Mouse (Mus musculus) CH12.LX (cell line): ENCODE measurements around the gene Slc28a1. TPM values are rescaled to one million over a fixed set of nuclear protein-coding genes. Genes with fewer than 3 reads are reported as not detected.

ENCODE experiments used
- DNase-seq: peaks from one replicate; pipeline ENCODE4 v3.0.0-alpha.2; 2013; ENCODE audit errors: extremely low read depth
- H3K27ac ChIP-seq: 2 replicates; pipeline ENCODE4 v1.5.1; 2012; ENCODE audit warnings: low read depth, mild to moderate bottlenecking, control low read depth, moderate library complexity; ENCODE audit not compliant: insufficient read depth
- H3K27me3 ChIP-seq: replicated peaks from 2 replicates; pipeline ENCODE3; 2012; ENCODE audit warnings: inconsistent platforms
- H3K36me3 ChIP-seq, 2 experiments: replicated peaks in 1 of 2; 2 replicates each; pipeline versions ENCODE3 to v1.6.1; 2012; ENCODE audit warnings: inconsistent platforms in 1 of 2, low read length in 1 of 2, mild to moderate bottlenecking in 1 of 2, mixed read lengths in 1 of 2, moderate library complexity in 1 of 2; ENCODE audit not compliant: control insufficient read depth in 1 of 2, insufficient read depth in 1 of 2
- H3K4me1 ChIP-seq, 2 experiments: 2 replicates each; pipeline ENCODE4 v1.6.1; 2012; ENCODE audit warnings: inconsistent platforms in 1 of 2, moderate library complexity in 1 of 2; ENCODE audit not compliant: insufficient read depth in 2 of 2, control insufficient read depth in 1 of 2
- H3K4me2 ChIP-seq: 2 replicates; pipeline ENCODE4 v1.6.1; 2012; ENCODE audit warnings: low read depth, mild to moderate bottlenecking, control low read depth; ENCODE audit not compliant: poor library complexity, insufficient read depth, severe bottlenecking
- H3K4me3 ChIP-seq, 3 experiments: fragments of 150-350 bp in 1 of 3; sonication (generic) in 1 of 3; replicated peaks in 1 of 3; 2 replicates each; pipeline versions ENCODE3 to v1.5.1; 2011 to 2012; ENCODE audit warnings: low read depth in 2 of 3, low read length in 2 of 3, mild to moderate bottlenecking in 2 of 3, moderate library complexity in 2 of 3, control low read depth in 1 of 3, improper control_type of control experiment in 1 of 3, inconsistent platforms in 1 of 3, mixed read lengths in 1 of 3; ENCODE audit not compliant: poor library complexity in 1 of 3
- H3K79me2 ChIP-seq: replicated peaks from 2 replicates; pipeline ENCODE4 v1.6.1; 2012; ENCODE audit warnings: mild to moderate bottlenecking, moderate library complexity; ENCODE audit not compliant: control insufficient read depth, poor library complexity, insufficient read depth, severe bottlenecking; ENCODE audit errors: extremely low read depth
- H3K9ac ChIP-seq: 2 replicates; pipeline ENCODE4 v1.6.1; 2012; ENCODE audit warnings: low read depth, mild to moderate bottlenecking, control low read depth, moderate library complexity; ENCODE audit not compliant: insufficient read depth
- H3K9me3 ChIP-seq: replicated peaks from 2 replicates; pipeline ENCODE3; 2012; ENCODE audit warnings: low read length, inconsistent platforms, mixed read lengths
- BHLHE40 ChIP-seq: IDR thresholded peaks from 2 replicates; pipeline ENCODE4 v1.6.1; 2011; ENCODE audit warnings: mild to moderate bottlenecking, low read depth, low read length, improper control_type of control experiment
- CHD1 ChIP-seq: IDR thresholded peaks from 2 replicates; pipeline ENCODE4 v1.6.1; 2012; ENCODE audit warnings: low read depth, low read length, improper control_type of control experiment, inconsistent platforms
- CHD2 ChIP-seq: IDR thresholded peaks from 2 replicates; pipeline ENCODE4 v1.6.1; 2011; ENCODE audit warnings: low read length, improper control_type of control experiment
- E2F4 ChIP-seq: IDR thresholded peaks from 2 replicates; pipeline ENCODE4 v1.6.1; 2011; ENCODE audit warnings: low read depth, low read length, improper control_type of control experiment; ENCODE audit not compliant: insufficient replicate concordance
- ELF1 ChIP-seq: IDR thresholded peaks from 2 replicates; pipeline ENCODE4 v1.6.1; 2014; ENCODE audit warnings: low read depth, mild to moderate bottlenecking, inconsistent platforms, low read length, improper control_type of control experiment
- EP300 ChIP-seq: IDR thresholded peaks from 2 replicates; pipeline ENCODE4 v1.6.1; 2011; ENCODE audit warnings: low read length, improper control_type of control experiment
- HCFC1 ChIP-seq: IDR thresholded peaks from 2 replicates; pipeline ENCODE4 v1.6.1; 2012; ENCODE audit warnings: low read depth, mild to moderate bottlenecking, inconsistent platforms, low read length, improper control_type of control experiment
- IRF4 ChIP-seq: IDR thresholded peaks from 2 replicates; pipeline ENCODE4 v1.6.1; 2014; ENCODE audit warnings: low read depth, mild to moderate bottlenecking, inconsistent platforms, low read length, improper control_type of control experiment
- JUN ChIP-seq: IDR thresholded peaks from 2 replicates; pipeline ENCODE4 v1.6.1; 2011; ENCODE audit warnings: low read depth, mild to moderate bottlenecking, low read length, improper control_type of control experiment, moderate library complexity; ENCODE audit not compliant: insufficient read depth
- JUND ChIP-seq: conservative IDR thresholded peaks from 2 replicates; pipeline ENCODE4 v1.6.1; 2011; ENCODE audit warnings: low read depth, low read length, improper control_type of control experiment
- MAFK ChIP-seq: IDR thresholded peaks from 2 replicates; pipeline ENCODE4 v1.6.1; 2011; ENCODE audit warnings: low read length, improper control_type of control experiment; ENCODE audit not compliant: insufficient replicate concordance
- MAX ChIP-seq: IDR thresholded peaks from 2 replicates; pipeline ENCODE4 v1.6.1; 2011; ENCODE audit warnings: low read length, improper control_type of control experiment
- MEF2A ChIP-seq: IDR thresholded peaks from 2 replicates; pipeline ENCODE4 v1.6.1; 2014; ENCODE audit warnings: low read depth, mild to moderate bottlenecking, inconsistent platforms, low read length, improper control_type of control experiment, borderline replicate concordance
- MXI1 ChIP-seq: IDR thresholded peaks from 2 replicates; pipeline ENCODE4 v1.6.1; 2011; ENCODE audit warnings: mild to moderate bottlenecking, low read depth, low read length, improper control_type of control experiment
- MYC ChIP-seq: IDR thresholded peaks from 2 replicates; pipeline ENCODE4 v1.6.1; 2011; ENCODE audit warnings: low read depth, mild to moderate bottlenecking, improper control_type of control experiment, low read length
- PAX5 ChIP-seq: IDR thresholded peaks from 2 replicates; pipeline ENCODE4 v1.6.1; 2012; ENCODE audit warnings: low read length, inconsistent platforms, mixed read lengths
- POLR2A ChIP-seq: IDR thresholded peaks from 2 replicates; pipeline ENCODE4 v1.6.1; 2011; ENCODE audit warnings: low read depth, mild to moderate bottlenecking, improper control_type of control experiment, low read length
- RCOR1 ChIP-seq: conservative IDR thresholded peaks from 2 replicates; pipeline ENCODE4 v1.6.1; 2012; ENCODE audit warnings: low read depth, mild to moderate bottlenecking, inconsistent platforms, low read length, improper control_type of control experiment
- SIN3A ChIP-seq: IDR thresholded peaks from 2 replicates; pipeline ENCODE4 v1.6.1; 2012; ENCODE audit warnings: low read length, improper control_type of control experiment, inconsistent platforms
- TBP ChIP-seq: conservative IDR thresholded peaks from 2 replicates; pipeline ENCODE4 v1.6.1; 2011; ENCODE audit warnings: low read depth, low read length, improper control_type of control experiment
- TCF12 ChIP-seq: IDR thresholded peaks from 2 replicates; pipeline ENCODE4 v1.6.1; 2014; ENCODE audit warnings: low read depth, mild to moderate bottlenecking, inconsistent platforms, low read length, improper control_type of control experiment
- UBTF ChIP-seq: IDR thresholded peaks from 2 replicates; pipeline ENCODE4 v1.6.1; 2012; ENCODE audit warnings: low read depth, mild to moderate bottlenecking, inconsistent platforms, low read length, improper control_type of control experiment, moderate library complexity
- USF1 ChIP-seq: IDR thresholded peaks from 2 replicates; pipeline ENCODE4 v1.6.1; 2014; ENCODE audit warnings: low read depth, mild to moderate bottlenecking, inconsistent platforms, low read length, improper control_type of control experiment
- USF2 ChIP-seq: conservative IDR thresholded peaks from 2 replicates; pipeline ENCODE4 v1.6.1; 2011; ENCODE audit warnings: low read depth, low read length, improper control_type of control experiment
- ZNF384 ChIP-seq: IDR thresholded peaks from 2 replicates; pipeline ENCODE4 v1.6.1; 2012; ENCODE audit warnings: low read depth, low read length, improper control_type of control experiment, inconsistent platforms
- dilution Hi-C: fragments of 300-500 bp; cut with MboI; formaldehyde crosslinking; loops from 2 replicates; pipeline ENCODE4 v1.14.3; 2020; ENCODE audit warnings: low sequenced_read_pairs; ENCODE audit not compliant: extremely low pct_unique_long_range_greater_than_20kb, extremely low pct_ligation_motif_present
- in situ Hi-C: fragments of 300-500 bp; cut with MboI; formaldehyde crosslinking; loops from 3 replicates; pipeline ENCODE4 v1.14.3; 2019; ENCODE audit warnings: low sequenced_read_pairs, low pct_ligation_motif_present, low pct_unique_long_range_greater_than_20kb, mixed read lengths
- polyA plus RNA-seq: library from polyadenylated mRNA; unstranded; fragments of >175 nt; gene quantifications from 2 replicates; pipeline ENCODE4 v1.2.1, GENCODE M21; 2012; ENCODE audit warnings: low read depth; ENCODE audit not compliant: insufficient read length
- total RNA-seq, 2 experiments: library from RNA; depleted of rRNA; stranded (reverse); fragments of 300-350 nt in 1 of 2; fragments of >200 nt in 1 of 2; gene quantifications; 2 replicates each; pipeline ENCODE4 v1.2.3; 2012 to 2014

Gene Slc28a1
- total and polyA plus RNA-seq, 3 experiments, result 0.04 to 0.13 TPM; not detected in 1

GRCm38 (mm10) chr7:81075299-81075698 is 39.3 kb upstream of the Slc28a1 start:
- no peak overlapping the region for H3K4me3 ChIP-seq
- in situ Hi-C loops, result no loop called here

DNA sequence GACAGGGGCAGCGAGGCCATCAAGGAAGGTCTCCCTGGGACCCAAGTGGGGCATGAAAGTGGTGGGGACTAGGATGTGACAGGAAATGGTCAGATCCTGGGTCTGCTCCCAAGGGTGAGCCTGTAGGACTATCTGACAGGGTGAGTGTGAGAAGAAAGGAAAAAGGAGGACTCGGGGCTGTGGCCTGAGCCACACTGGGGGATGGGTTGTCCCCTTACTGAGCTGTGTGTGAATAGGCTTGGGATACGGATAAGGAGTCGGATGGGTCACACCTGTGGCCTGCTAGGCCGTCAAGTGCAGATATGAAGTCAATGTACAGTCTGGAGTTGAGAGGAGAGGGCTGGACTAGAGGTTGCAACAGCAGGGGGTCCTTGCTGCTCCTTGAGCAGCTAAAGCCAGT is 38.9 kb upstream of the Slc28a1 start:
- Histone ChIP-seq H3K36me3 (no peaks in the 10 kb centered on the region), H3K27me3 (peaks cover 5% of the 10 kb centered on the region), H3K4me2 (no peak overlapping the region), H3K9ac (no peak overlapping the region), H3K4me1 (peaks cover 6 to 25% of the 10 kb centered on the region in 2 experiments; a peak in 3 of 4 replicates), H3K4me3 (no peak overlapping the region), H3K9me3 (peaks cover 3% of the 10 kb centered on the region), H3K79me2 (no peaks in the 10 kb centered on the region), H3K27ac (no peak overlapping the region)
- TF ChIP-seq TCF12 (no peak), UBTF (no peak), USF1 (no peak), E2F4 (no peak), TBP (no peak), RCOR1 (no peak), EP300 (no peak), ZNF384 (no peak), MXI1 (no peak), MYC (no peak), POLR2A (no peak), JUND (no peak), PAX5 (no peak), SIN3A (no peak), BHLHE40 (no peak), IRF4 (no peak), ELF1 (no peak), CHD2 (no peak), HCFC1 (no peak)
- no peak for DNase-seq
- dilution Hi-C loops (no loop called here), in situ Hi-C loops (no loop called here)

More at GRCm38 (mm10) chr7:81075299-81075698, 39.3 kb upstream of the Slc28a1 start:
- H3K79me2 ChIP-seq, result no peaks in the 10 kb centered on the region
- dilution Hi-C loops, result no loop called here
- no peak overlapping the region for H3K9ac ChIP-seq
- H3K36me3 ChIP-seq, result no peaks in the 10 kb centered on the region
- H3K27ac ChIP-seq, result no peak overlapping the region
- TF ChIP-seq TCF12 (no peak), POLR2A (no peak), MAX (no peak), JUN (no peak), MEF2A (no peak), CHD1 (no peak), USF2 (no peak), MAFK (no peak), SIN3A (no peak), HCFC1 (no peak)
- H3K4me2 ChIP-seq, result no peak overlapping the region
- peaks cover 6 to 25% of the 10 kb centered on the region in 2 experiments; a peak in 3 of 4 replicates for H3K4me1 ChIP-seq
- peaks cover 3% of the 10 kb centered on the region for H3K9me3 ChIP-seq
- DNase-seq, result no peak
- peaks cover 5% of the 10 kb centered on the region for H3K27me3 ChIP-seq
